Mouse (Mus musculus) midbrain, embryonic 13.5 days (tissue): Measurements from ENCODE around the gene Aldh1a3. TPM values are rescaled to one million over a fixed set of nuclear protein-coding genes. Genes with fewer than 3 reads are reported as not detected.

Source experiments
- ATAC-seq: fragments of 200-750 bp; cut with Nextera tagmentation; 2 replicates; pipeline ENCODE4 v1.8.0; 2017; ENCODE audit warnings: mild to moderate bottlenecking, moderate TSS enrichment, moderate library complexity
- H3K27ac ChIP-seq: fragments of 300-500 bp; sonication (generic); 2 replicates; pipeline ENCODE4 v1.5.1; 2015; ENCODE audit warnings: inconsistent platforms, mild to moderate bottlenecking, moderate library complexity
- H3K27me3 ChIP-seq: fragments of 300-500 bp; sonication (generic); 2 replicates; pipeline ENCODE4 v1.6.1; 2015; ENCODE audit warnings: mild to moderate bottlenecking, inconsistent platforms
- H3K36me3 ChIP-seq: fragments of 300-500 bp; sonication (generic); 2 replicates; pipeline ENCODE4 v1.6.1; 2015; ENCODE audit warnings: mild to moderate bottlenecking, inconsistent platforms
- H3K4me1 ChIP-seq: fragments of 300-500 bp; sonication (generic); replicated peaks from 2 replicates; pipeline ENCODE4 v1.6.1; 2015; ENCODE audit warnings: inconsistent platforms
- H3K4me2 ChIP-seq: fragments of 300-500 bp; sonication (generic); replicated peaks from 2 replicates; pipeline ENCODE4 v1.6.1; 2015; ENCODE audit warnings: moderate library complexity, mild to moderate bottlenecking, inconsistent platforms
- H3K4me3 ChIP-seq: fragments of 300-500 bp; sonication (generic); replicated peaks from 2 replicates; pipeline ENCODE4 v1.5.1; 2015; ENCODE audit warnings: mild to moderate bottlenecking, inconsistent platforms
- H3K9ac ChIP-seq: fragments of 300-500 bp; sonication (generic); replicated peaks from 2 replicates; pipeline ENCODE4 v1.6.1; 2015; ENCODE audit warnings: mild to moderate bottlenecking, inconsistent platforms
- H3K9me3 ChIP-seq: fragments of 300-500 bp; sonication (generic); 2 replicates; pipeline ENCODE4 v1.6.1; 2016; ENCODE audit warnings: mild to moderate bottlenecking, inconsistent platforms
- WGBS: fragments of 180-500 bp; shearing (Covaris S2); methylation state at CpG from one replicate; pipeline ENCODE4 v1.1.7; 2015; 5-methylcytosine and 5-hydroxymethylcytosine counted together
- polyA plus RNA-seq: library from polyadenylated mRNA; unstranded; fragments of >200 nt; fragmentation: Nextera tagmentation; extraction: Ambion mirVana; gene quantifications from 2 replicates; pipeline ENCODE4 v1.2.1, GENCODE M21; 2015

The Aldh1a3 gene
- polyA plus RNA-seq, 1 experiment from 2014 or later: 0.71 TPM

- H3K27me3 ChIP-seq: no peaks in the 10 kb centered on the region; the same call in 1 of the 2 replicates
- 26% methylated on average over 11 of the region's 11 CpGs for WGBS
Measured at GRCm38 (mm10) chr7:66445117-66445905, 18.0 kb upstream of the Aldh1a3 start.

GRCm38 (mm10) chr7:66444706-66445105 lies 17.4 kb upstream of the Aldh1a3 start:
- Histone ChIP-seq H3K36me3 (no peaks in the 10 kb centered on the region), H3K4me1 (peaks cover 11% of the 10 kb centered on the region), H3K4me3 (no peak overlapping the region), H3K9me3 (no peaks in the 10 kb centered on the region), H3K27me3 (no peaks in the 10 kb centered on the region; the same call in 1 of the 2 replicates), H3K4me2 (no peak overlapping the region), H3K9ac (no peak overlapping the region), H3K27ac (no peak overlapping the region)
- WGBS: 53% methylated on average over 5 of the region's 5 CpGs
- ATAC-seq: 0 out of 2 replicates have a peak, but pooled peaks have one; percentile 34

More at GRCm38 (mm10) chr7:66445117-66445905, 18.0 kb upstream of the Aldh1a3 start:
- Histone ChIP-seq H3K9me3 (no peaks in the 10 kb centered on the region), H3K36me3 (no peaks in the 10 kb centered on the region), H3K9ac (no peak overlapping the region), H3K4me1 (peaks cover 17% of the 10 kb centered on the region), H3K4me2 (no peak overlapping the region), H3K4me3 (no peak overlapping the region), H3K27ac (no peak overlapping the region)
- ATAC-seq: 0 out of 2 replicates have a peak, but pooled peaks have one; percentile 4

- no peak overlapping the region for H3K4me3 ChIP-seq
- H3K27ac ChIP-seq: no peak overlapping the region
- H3K36me3 ChIP-seq: no peaks in the 10 kb centered on the region
- H3K9ac ChIP-seq: no peak overlapping the region
- H3K9me3 ChIP-seq: no peaks in the 10 kb centered on the region
- H3K4me1 ChIP-seq: peaks cover 10% of the 10 kb centered on the region
- no peak for ATAC-seq
- WGBS: 69% methylated on average over 15 of the region's 15 CpGs
- no peaks in the 10 kb centered on the region for H3K27me3 ChIP-seq
- no peak overlapping the region for H3K4me2 ChIP-seq
Measured at GRCm38 (mm10) chr7:66442501-66443369, 15.4 kb upstream of the Aldh1a3 start.

GRCm38 (mm10) chr7:66438787-66439669 lies 11.7 kb upstream of the Aldh1a3 start:
- Histone ChIP-seq H3K4me1 (no peaks in the 10 kb centered on the region), H3K36me3 (no peaks in the 10 kb centered on the region), H3K27ac (no peak overlapping the region), H3K4me3 (no peak overlapping the region), H3K27me3 (no peaks in the 10 kb centered on the region), H3K4me2 (no peak overlapping the region), H3K9me3 (no peaks in the 10 kb centered on the region), H3K9ac (no peak overlapping the region)
- 71% methylated on average over 12 of the region's 12 CpGs for WGBS
- ATAC-seq: no peak

- Histone ChIP-seq H3K4me2 (no peak overlapping the region), H3K27me3 (peaks cover 6% of the 10 kb centered on the region), H3K4me3 (no peak overlapping the region), H3K4me1 (no peaks in the 10 kb centered on the region), H3K9me3 (no peaks in the 10 kb centered on the region), H3K9ac (no peak overlapping the region), H3K27ac (no peak overlapping the region), H3K36me3 (no peaks in the 10 kb centered on the region)
- peak; percentile 63 for ATAC-seq
- 47% methylated on average over 10 of the region's 10 CpGs for WGBS
Measured at GRCm38 (mm10) chr7:66434453-66434935, 7.2 kb upstream of the Aldh1a3 start.

- peaks cover 15% of the 10 kb centered on the region for H3K4me1 ChIP-seq
- no peaks in the 10 kb centered on the region for H3K36me3 ChIP-seq
- H3K27ac ChIP-seq: no peak overlapping the region
- no peaks in the 10 kb centered on the region for H3K9me3 ChIP-seq
- under 1% methylated on average over 23 of the region's 23 CpGs for WGBS
- H3K4me2 ChIP-seq: peak overlapping the region; percentile 89
- H3K27me3 ChIP-seq: peaks cover 65% of the 10 kb centered on the region
- H3K4me3 ChIP-seq: peak overlapping the region; percentile 51
- H3K9ac ChIP-seq: peak overlapping the region; percentile 57; the same call in 1 of the 2 replicates
- ATAC-seq: peak; percentile 55; the same call in 1 of the 2 replicates
Measured at GRCm38 (mm10) chr7:66427053-66427436, 272 bp downstream of the Aldh1a3 start.

- H3K27me3 ChIP-seq: peaks cover 36% of the 10 kb centered on the region
- H3K36me3 ChIP-seq: no peaks in the 10 kb centered on the region
- H3K4me2 ChIP-seq: no peak overlapping the region
- no peaks in the 10 kb centered on the region for H3K9me3 ChIP-seq
- H3K27ac ChIP-seq: no peak overlapping the region
- no peak overlapping the region for H3K9ac ChIP-seq
- H3K4me3 ChIP-seq: no peak overlapping the region
- whole genome bisulfite sequencing: 80% methylated on average over 8 of the region's 8 CpGs
- peaks cover under 1% of the 10 kb centered on the region; the same call in 1 of the 2 replicates for H3K4me1 ChIP-seq
- ATAC-seq: no peak
Measured at GRCm38 (mm10) chr7:66421903-66422302, 5.4 kb downstream of the Aldh1a3 start.

GRCm38 (mm10) chr7:66418981-66419380 lies 8.3 kb downstream of the Aldh1a3 start:
- H3K36me3 ChIP-seq: no peaks in the 10 kb centered on the region
- WGBS: 46% methylated on average over 12 of the region's 12 CpGs
- no peaks in the 10 kb centered on the region for H3K9me3 ChIP-seq
- no peak overlapping the region for H3K4me3 ChIP-seq
- H3K9ac ChIP-seq: no peak overlapping the region
- no peak overlapping the region for H3K27ac ChIP-seq
- H3K4me1 ChIP-seq: no peaks in the 10 kb centered on the region
- H3K27me3 ChIP-seq: peaks cover 7% of the 10 kb centered on the region; the same call in 1 of the 2 replicates
- H3K4me2 ChIP-seq: no peak overlapping the region
- ATAC-seq: no peak

- Histone ChIP-seq H3K36me3 (no peaks in the 10 kb centered on the region), H3K9me3 (no peaks in the 10 kb centered on the region), H3K4me2 (no peak overlapping the region), H3K9ac (no peak overlapping the region), H3K27me3 (0 out of 2 replicates have a peak, but pooled peaks cover 3% of the 10 kb centered on the region), H3K4me3 (no peak overlapping the region), H3K27ac (no peak overlapping the region), H3K4me1 (no peaks in the 10 kb centered on the region)
- no peak for ATAC-seq
- WGBS: 87% methylated on average over 4 of the region's 4 CpGs
Measured at GRCm38 (mm10) chr7:66416829-66417228, 10.5 kb downstream of the Aldh1a3 start.

GRCm38 (mm10) chr7:66413093-66413492 lies 14.2 kb downstream of the Aldh1a3 start:
- WGBS: 82% methylated on average over 7 of the region's 7 CpGs
- Histone ChIP-seq H3K27me3 (no peaks in the 10 kb centered on the region), H3K27ac (no peak overlapping the region), H3K36me3 (no peaks in the 10 kb centered on the region), H3K4me3 (no peak overlapping the region), H3K4me2 (no peak overlapping the region), H3K4me1 (no peaks in the 10 kb centered on the region), H3K9ac (no peak overlapping the region), H3K9me3 (no peaks in the 10 kb centered on the region)
- no peak for ATAC-seq

GRCm38 (mm10) chr7:66409433-66409832 lies 17.9 kb downstream of the Aldh1a3 start:
- Histone ChIP-seq H3K4me3 (no peak overlapping the region), H3K4me2 (no peak overlapping the region), H3K36me3 (no peaks in the 10 kb centered on the region), H3K27ac (no peak overlapping the region), H3K27me3 (no peaks in the 10 kb centered on the region), H3K4me1 (no peaks in the 10 kb centered on the region), H3K9ac (no peak overlapping the region), H3K9me3 (no peaks in the 10 kb centered on the region)
- ATAC-seq: 0 out of 2 replicates have a peak, but pooled peaks have one; percentile 21
- WGBS: 76% methylated on average over 6 of the region's 6 CpGs
